Mouse (Mus musculus) c-Kit-positive CD71-negative TER-119-negative erythroid progenitor cells, embryonic 14.5 days (primary cell): ENCODE measurements around the gene Sap30.
"Not testable (repeated sequence)": the region's sequence is repeated elsewhere in the genome, so short reads cannot be mapped to it uniquely, and the experiment has no call there.

Experiments
- DNase-seq: peaks from one replicate; pipeline ENCODE4 v3.0.0-alpha.2; 2013; ENCODE audit warnings: low read depth

The Sap30 gene

DNA sequence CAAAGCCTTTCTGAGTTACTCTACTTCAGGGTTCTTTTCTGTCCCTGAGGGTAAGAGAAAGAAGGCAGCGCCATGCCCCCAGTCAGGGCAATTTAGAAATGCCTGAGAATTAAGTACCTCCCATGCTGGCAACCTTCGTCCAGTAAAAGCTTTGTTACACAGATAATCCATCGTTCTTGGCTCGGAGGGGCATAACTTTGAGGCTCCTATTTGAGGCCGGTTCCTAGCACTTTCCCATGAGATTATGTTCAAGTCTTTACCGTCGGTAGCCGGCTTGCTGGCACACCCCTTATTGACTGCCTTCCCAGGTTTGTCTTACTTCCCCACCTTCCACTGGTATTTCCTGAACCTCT lies 10.8 kb upstream of the Sap30 start:
- no peak for DNase-seq

DNA sequence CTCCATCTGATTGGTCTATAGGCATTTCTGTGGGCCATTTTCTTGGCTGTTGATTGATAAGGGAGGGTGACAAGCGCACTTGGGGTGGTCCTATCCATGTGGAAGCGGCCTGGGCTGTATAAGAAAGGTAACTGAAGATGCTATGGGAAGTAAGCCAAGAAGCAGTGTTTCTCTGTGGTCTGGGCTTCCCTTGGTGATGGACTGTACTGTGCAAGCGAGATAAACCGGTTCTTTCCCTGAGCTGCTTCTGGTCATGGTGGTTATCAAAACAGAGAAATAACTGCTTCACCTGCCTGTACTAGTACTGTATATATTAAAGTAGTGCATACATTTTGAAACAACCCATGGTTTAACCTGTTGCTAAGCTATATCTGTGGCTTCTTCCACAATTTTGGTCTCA lies 4.2 kb upstream of the Sap30 start:
- no peak for DNase-seq

DNA sequence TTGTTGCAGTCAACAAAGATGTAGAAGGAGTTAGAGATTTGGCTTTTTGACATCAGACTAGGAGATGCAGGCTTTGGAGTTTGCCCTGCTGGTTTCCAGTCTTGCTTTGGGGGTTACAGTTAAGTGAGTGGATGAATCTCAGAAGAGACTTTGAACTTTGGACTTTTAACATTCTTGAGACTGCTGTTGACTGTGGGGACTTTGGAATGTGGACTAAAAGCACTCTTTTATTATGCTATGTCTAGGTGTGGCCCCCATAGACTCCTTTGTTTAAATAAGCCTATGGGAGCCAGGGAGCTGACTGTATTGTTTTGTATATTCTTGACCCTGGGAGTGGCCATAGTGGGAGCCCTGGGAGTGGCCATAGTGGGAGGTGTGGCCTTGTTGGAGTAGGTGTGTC lies 2.2 kb upstream of the Sap30 start:
- DNase-seq: no peak

DNA sequence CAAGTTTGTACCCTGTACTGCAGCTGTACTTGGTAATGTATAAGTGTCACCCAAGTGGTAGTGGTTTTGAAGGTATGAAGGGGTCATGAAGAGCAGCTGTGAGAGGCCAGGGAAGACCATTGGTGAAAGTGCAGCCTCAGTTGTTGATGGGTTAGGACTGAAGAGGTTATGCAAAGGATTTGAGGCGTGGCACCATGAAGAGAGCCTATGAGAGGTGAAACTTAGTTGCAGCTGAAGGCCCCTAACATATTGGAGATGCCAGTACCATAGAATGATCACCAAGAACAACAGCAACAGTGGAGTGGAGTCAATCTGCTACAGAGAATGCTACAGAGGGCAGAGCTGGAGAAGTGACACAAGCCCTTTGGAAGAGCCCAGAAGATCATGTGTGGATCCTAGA lies 1.7 kb upstream of the Sap30 start:
- no peak for DNase-seq

DNA sequence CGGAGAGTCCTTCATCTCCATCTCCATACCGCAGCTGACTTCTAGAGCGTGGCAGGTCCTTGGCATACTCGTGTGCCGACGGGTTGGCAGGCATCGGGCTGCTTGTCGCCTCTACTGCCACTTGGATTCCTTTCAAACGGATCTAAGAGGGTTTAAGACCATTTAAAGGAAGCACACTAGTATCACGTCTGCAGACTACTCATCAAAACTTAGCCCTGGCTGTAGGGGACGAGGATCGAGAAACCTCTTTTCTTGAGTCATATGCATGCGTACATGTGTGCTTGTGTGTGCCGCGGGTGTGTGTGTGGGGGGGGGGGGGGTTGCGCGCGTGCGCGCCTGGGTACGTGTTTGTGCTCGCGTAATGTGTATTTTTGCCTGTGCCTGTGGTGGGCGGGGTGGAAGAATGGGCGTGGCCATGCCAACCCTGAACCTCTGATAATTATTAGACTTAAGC lies 679 bp upstream of the Sap30 start:
- no peak for DNase-seq

DNA sequence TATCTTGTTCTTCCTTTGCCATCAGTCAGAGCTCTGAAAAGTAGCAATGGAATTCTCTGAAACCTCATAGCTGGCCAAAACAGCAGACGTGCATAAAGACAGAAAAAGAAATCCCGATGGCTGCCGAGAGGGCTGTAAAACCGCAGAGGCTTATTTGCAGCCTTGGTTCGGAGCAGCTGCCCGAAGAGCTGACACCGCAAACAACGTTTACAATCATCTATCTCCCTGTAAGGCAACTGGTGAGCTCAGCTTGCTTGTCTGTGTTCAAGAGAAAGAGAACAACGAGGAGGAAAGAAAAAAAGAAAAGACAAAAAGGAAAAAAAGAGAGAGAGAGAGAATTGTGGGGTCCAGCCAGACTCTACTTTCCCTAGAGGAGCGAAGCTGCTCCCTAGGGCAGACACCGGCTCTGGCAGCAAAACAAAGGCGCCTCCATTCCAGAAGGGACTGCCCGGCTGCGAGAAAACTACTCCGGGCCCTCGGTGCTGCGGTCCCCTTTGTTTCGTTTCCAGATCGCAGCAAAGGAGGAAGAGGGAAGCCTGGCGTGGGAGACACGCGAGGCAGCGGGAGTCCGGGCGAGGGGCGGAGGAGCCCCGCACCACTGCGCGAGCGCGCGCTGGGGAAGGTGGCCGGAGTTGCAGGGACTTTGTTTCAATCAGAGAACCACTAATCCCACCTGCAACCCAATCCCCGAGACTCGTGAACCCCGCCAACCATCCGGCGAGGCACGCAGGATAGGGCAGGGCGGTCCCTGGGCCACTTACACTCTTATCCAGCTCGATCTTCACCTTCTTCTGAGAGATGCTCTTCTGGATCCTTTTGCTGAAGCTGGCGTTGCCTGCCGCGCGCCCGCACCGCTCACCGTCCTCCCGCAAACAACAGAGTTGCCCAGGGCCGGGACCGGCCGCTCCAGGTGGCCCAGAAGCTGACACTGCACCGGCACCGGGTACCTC lies 894 bp downstream of the Sap30 start:
- DNase-seq: peak; percentile 20

DNA sequence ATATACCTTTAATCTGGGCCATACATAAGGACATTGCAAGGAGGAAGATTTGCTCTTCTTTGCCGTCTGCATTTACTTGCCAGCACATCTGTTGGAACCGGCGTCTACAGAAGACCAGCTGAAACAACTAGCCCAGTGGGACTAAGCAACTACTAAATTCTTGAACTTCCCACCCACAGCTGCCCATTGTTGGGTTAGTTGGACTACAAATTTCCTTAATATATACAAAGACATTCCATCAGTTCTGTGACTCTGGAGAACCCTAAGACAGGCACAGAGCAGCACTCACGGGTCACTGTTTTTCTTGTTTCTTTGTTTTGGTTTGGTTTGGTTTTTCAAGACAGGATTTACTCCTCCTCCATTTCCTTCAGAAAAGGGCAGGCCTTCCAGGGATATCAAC lies 7.1 kb downstream of the Sap30 start:
- DNase-seq: no peak

DNA sequence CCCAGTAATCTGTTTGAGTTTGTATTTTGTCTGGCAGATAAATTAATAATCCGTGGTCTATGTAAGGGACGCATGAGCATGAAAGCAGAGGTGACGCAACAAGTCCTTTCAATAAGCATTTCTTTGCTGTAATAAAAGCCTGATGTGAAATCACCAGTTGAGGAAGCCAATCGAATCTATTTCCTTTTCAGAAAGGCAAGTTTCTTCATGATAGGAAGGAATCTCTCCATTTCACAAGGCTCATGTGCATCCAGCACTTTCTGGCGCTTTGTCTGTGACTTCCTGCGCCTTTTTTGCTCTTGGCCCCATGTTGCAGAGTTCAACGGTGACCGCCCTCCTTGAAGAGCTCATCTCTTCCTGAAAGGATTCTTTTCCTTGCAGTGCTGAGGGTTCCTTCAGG lies 8.0 kb downstream of the Sap30 start:
- DNase-seq: no peak

DNA sequence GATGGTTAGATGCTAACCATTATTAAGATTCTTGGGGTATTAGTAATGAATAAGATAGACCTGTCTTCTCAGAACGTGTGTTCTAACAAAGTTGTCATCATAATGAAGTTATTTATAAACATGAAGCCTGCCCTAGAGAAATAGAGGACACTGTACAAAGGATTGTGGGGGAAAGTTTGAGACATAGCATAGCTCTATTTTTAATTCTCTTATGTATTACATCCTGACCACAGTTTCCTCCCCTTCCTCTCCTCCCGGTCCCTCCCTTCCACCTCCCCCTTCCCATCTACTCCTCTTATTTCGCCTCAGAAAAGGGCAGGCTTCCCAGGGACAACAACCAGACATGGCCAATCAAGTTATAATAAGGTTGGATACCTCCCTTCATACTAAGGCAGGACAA lies 9.3 kb downstream of the Sap30 start:
- no peak for DNase-seq

DNA sequence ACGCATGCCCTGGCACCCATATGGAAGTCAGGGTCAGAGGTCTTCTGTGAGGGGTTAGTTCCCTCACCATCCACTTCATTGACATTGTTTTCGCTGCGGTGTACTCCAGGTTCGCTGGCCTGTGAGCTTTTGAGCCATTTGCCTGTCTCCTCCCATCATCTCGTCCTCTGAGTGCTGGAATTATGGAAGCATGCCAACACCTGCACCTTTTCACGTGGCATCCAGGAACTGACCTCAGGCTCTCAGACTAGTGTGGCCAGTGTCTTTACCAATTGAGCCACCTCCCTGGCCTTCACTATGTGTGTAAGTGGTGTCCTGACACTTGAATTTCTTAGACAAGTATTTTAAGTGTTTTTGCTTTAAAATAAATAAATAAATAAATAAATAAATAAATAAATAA lies 13.9 kb downstream of the Sap30 start:
- DNase-seq: no peak

DNA sequence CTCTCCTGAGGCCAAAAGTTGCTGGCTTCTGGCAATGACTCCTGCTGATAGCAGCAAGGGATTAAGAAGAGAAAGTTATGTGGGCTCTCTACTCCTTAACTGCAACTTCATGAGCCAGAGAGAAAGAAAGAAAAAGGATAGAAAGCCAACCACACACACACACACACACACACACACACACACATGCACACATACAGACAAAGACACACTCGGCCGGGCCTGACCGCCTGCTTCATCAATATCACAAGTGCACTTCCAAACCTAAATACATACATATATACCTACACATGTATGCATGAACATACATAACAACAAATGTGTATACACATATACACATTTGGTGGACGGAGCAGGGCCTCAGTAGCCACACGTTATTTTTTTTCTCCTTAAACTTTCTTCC lies 16.8 kb downstream of the Sap30 start:
- no peak for DNase-seq

DNA sequence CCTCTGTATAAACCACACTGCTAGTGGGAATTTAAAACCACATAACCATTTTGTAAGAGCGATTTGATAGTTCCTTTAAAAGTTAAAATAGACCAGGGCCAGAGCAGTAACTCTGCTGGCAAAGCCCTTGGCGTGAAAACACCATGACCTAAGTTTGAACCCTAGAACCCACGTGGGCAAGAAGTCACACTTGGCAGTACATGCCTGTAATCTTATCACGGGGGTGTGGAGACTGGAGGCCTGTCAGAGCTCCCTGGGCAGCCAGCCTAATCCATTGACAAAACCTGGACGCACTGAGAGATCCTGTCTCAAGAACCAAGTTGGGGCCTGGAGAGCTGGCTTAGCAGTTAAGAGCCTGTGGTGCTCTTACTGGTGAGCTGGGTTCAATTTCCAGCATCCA lies 19.0 kb downstream of the Sap30 start:
- no peak for DNase-seq

DNA sequence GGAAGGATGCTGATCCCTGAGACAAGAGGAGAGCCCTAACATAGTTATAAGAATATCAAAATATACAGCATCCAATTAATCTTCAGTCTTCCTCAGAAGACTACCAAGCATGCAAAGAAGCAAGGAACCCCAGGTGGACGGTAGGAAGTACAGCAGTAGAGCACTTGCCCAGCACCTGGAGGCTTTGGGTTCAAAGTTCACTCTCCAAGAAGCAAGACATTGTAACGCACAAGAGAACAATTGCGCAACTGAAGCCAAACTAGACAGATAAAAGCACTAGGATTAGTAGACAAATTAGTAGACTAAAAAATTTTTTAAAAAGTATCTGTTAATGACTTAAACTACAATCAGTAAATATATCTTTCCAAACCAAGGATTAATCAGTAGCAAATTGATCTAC lies 23.9 kb downstream of the Sap30 start:
- DNase-seq: no peak

DNA sequence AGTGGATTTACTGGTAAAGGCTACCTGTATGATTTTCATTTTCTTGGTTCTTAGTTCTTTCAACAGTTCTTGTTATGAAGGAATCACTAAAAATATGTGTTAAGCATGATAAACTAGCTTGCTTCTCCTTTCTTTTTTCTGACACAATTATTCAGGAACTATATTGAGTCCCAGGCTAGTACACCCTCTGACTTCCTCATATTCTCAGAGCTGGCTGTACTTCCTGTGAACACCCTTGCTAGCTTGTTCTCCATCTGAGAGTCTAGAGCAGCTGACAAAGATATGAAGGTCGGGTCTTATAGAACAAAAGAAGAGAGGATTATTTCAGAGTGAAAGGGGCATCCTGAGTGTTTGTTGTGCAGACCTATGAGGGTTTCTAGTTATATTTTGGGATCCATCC lies 24.8 kb downstream of the Sap30 start:
- no peak for DNase-seq

DNA sequence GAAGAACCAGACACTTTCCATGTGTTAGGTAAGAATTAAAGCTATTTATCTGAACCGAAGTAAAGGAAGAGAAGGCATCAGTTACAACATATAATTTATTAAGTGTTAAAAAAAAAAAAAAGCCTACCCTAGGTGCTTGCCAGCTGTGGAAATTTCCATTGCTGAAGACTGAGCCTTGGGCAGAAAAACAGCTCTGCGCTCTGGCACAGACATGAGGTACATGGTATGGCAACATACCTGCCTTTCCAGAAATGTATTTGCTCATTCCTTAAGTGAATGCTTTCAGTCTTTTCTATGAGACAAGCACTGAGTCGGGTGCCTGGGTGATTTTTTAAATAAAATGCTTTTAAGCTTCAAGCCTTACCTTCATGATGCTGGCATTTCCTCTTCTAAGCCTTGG lies 29.7 kb downstream of the Sap30 start:
- DNase-seq: no peak

DNA sequence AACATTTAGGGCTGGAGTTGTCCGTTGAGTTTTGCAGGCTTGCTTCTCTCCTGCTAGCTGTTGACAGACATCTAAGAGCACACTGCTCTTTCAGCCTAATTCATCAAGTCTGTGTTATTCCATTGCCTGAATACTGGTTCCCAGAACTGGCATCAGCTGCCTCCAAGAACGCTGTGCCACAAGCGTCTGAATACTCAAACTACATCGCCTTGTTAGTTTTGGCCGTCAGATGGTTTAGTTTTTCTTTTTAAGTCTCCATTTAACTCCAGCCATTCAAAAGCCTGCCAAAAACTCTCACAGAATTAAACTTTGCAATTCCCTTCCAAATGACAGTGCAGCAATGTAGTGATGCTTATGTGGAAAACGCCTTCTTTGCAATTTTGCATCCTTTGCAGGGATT lies 30.5 kb downstream of the Sap30 start:
- no peak for DNase-seq

DNA sequence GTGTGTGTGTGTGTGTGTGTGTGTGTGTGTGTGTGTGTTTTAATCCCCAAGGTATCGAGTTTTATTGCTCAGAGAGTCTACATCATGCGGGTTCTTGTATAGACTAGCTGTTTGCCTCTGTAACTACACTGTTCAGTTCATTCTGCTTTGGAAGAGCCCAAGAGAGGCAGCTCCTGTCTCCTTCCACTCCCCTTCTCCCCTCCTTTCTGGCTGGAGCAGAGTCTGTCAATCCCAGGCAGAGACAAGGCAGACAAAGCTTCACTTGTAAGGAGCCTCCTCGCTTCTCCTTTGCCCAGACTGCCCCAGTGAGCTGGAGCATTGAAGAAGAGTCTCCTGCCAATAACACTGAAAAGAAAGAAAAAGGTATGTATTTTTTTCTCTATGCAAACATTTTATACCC lies 31.9 kb downstream of the Sap30 start, which contains the start of gene Scrg1:
Scrg1 (plus strand) TSS at position 159 of the 400 bp plus-strand sequence.
- no peak for DNase-seq

DNA sequence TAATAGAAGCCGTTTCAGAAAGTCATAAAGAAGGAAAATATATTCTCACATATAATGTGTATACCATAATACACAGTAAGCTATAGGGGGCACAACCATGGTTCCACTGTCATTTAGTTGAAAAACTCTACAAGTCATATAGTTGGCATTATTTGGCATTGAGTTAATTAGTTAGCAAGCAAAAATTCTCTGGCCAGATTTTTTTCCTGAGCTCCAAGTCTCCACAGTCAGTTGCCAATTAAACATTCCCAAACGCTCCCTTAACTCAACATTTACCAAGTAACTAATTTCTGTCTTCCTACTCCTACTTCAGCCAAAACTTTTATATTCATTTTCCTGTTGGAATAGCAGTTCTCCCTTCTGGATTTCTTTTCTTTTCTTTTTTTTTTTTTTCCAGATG lies 34.3 kb downstream of the Sap30 start:
- no peak for DNase-seq

DNA sequence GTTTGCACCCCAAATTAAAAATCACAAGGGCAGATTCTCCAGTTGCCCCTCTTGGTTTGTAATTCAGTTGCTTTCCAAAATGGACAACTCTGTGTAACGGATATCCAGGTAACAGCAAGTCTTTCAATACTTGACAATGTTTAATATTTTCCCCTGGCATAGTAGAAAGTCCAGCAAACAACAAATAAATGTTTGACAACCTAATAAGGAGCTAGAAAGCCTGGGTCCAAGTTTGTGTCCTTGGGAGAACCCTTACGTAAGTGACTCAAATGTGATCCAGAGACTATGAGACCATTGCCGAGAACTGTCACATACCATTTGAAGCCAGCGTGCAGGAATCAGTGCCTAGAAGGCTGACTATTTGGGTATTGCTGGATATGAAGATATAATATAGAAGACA lies 35.8 kb downstream of the Sap30 start:
- no peak for DNase-seq

DNA sequence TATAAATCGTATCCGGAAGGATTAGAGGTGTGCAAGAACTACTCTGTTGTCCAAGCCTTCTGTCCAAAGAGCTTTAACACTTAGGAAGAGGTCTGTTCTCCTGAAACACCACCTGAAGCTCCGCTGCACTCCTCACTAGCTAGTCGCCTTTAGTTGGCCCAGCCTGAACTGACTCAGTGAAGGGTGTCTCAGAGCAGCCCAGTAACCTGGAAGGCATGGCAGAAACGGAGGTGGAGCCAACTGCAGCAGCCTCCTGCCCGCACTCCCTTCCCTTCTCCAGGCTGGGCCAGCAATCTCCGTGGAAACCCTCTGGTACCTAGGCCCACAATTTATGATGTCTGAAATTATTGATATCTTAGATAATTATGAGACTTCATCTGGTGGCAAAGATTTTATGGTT lies 36.9 kb downstream of the Sap30 start:
- DNase-seq: no peak

DNA sequence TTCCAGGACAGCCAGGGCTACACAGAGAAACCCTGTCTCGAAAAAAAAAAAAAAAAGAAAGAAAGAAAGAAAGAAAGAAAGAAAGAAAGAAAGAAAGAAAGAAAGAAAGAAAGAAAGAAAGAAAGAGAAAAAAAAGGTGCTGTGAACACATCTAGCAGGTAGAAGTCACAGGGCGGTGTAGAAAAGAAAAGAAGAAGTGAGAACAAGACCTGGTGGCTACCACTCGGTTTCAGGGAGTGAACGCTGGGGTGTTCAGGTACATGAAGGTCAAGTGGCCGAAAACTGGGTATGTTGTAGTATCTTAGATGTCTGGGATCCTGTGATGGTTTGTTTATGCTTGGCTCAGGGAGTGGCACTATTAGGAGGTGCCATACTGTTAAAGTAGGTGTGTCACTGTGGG lies 41.8 kb downstream of the Sap30 start:
- DNase-seq: not testable (repeated sequence)

DNA sequence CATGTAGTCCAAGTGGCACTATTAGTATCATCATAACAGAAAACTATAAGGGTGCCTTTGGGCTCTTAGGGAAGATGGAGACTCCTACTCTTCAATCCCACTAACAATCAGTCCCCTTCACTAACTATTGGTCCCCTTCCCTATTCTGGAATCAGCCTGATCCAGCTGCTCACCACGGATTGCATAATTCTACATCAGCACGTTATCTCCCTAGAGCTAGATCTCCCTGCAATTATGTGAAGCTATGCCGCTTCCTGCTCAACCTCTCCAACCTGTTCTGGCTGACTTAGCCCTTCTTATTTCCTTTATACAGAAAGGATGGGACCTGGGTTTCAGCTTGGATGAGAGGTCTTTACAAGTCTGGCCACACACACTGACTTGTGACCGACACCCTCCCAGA lies 44.4 kb downstream of the Sap30 start:
- no peak for DNase-seq

DNA sequence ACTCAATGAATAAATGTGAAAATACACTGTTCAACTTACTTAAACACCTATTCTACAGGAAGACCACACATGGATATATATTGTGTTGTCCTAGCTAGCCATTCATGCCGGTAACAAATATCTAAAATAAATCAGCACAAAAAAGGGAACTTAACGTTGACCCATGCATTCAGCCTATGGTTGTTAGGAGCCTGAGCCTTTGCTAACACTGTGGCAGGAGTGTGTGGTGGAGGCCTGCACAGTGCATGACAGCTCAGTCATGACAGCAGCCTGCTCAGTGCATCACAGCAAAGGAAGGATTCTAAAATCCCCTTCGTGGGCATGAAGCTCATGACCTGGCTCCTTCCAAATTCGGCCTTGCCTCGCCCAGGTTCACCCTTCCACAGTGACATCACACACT lies 46.1 kb downstream of the Sap30 start:
- no peak for DNase-seq

DNA sequence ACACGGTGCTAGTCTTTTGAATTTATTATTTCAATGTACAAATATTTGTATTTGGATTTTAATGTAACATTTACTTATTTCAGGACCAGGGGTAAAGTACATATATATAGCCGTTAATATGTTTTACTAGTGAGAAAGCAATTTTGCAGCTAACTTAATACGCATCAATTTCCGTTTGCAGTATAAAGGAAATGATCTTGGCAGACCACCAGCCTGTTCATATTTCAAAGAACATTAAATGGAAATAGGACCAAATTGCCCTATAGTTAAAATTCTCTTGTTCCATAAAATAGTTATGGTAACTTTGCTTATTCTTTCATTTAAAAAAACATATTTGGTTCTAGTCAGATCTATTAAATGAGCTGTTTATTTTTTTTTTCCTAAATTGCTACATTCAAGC lies 46.5 kb downstream of the Sap30 start:
- no peak for DNase-seq
